Comparison of ENCODE assay signal across 23 mouse cellular contexts in genomic region chr15:96717181-96717580, GRCm38 (mm10). TPM values are rescaled to one million over a fixed set of nuclear protein-coding genes. Genes with fewer than 3 reads are reported as not detected.
DNase-seq lines count a peak whose midpoint lies in the region; ATAC-seq and TF ChIP-seq lines count a peak whose summit lies in the region.
"Had no signal": no experiment of that assay in that cellular context is flagged by ENCODE, and none has a peak within 500 bp of the region (broad histone marks: within the 10 kb centered on the region; RNA-seq: fewer than 3 reads in every experiment).

No protein-coding gene starts in this region.

- no peak for DNase-seq in gastrocnemius, adult 2 months
- DNase-seq in gastrocnemius, postnatal 36 days: no peak
- no peak for DNase-seq in heart, postnatal 14 days
- DNase-seq in limb, embryonic 14.5 days (ENCODE audit: low spot score): no peak
- DNase-seq in midbrain, embryonic 10.5 days (ENCODE audit: low spot score): no peak
- DNase-seq: adrenal gland, postnatal 10 days; adrenal gland, postnatal 36 days; cerebellum, adult 18-20 months; cerebellum, adult 9-10 months; cerebellum, postnatal 14 days; gastrocnemius, postnatal 25 days; heart, postnatal 36 days had no signal

- H3K9ac ChIP-seq in heart, embryonic 15.5 days: no peak overlapping the region
- H3K9ac ChIP-seq in liver, embryonic 16.5 days (ENCODE audit: low read depth, low read length): no peak overlapping the region
- H3K9ac ChIP-seq in liver, embryonic 12.5 days: no peak overlapping the region
- H3K9ac ChIP-seq in limb, embryonic 14.5 days (ENCODE audit: low read depth, low read length, severe bottlenecking): no peak overlapping the region
- H3K9ac ChIP-seq: forebrain, embryonic 13.5 days; hindbrain, embryonic 13.5 days; intestine, embryonic 15.5 days had no signal

- intact Hi-C loops in gastrocnemius, adult 2 months (cut with DNase I): no loop called here
- intact Hi-C loops in gastrocnemius, postnatal 36 days (cut with DNase I): loop anchor here (5.0 kb wide), 1 partner anchor 50 kb away; no protein-coding TSS in a partner anchor
- intact Hi-C loops in heart, postnatal 14 days (cut with DNase I): no loop called here

- no peak for TF ChIP-seq CTCF in gastrocnemius, adult 2 months (IDR thresholded peaks at IDR 0.05)

- TF ChIP-seq POLR2A in limb, embryonic 14.5 days (IDR thresholded peaks at IDR 0.05; ENCODE audit: borderline replicate concordance, extremely low read depth, insufficient read depth, insufficient read length): no peak

- H3K27ac ChIP-seq in gastrocnemius, adult 2 months: peak overlapping the region; percentile 20; the same call in 1 of the 2 replicates
- H3K27ac ChIP-seq in heart, embryonic 15.5 days: 0 out of 2 replicates have a peak overlapping the region, but pooled peaks have one; percentile 25
- H3K27ac ChIP-seq in liver, embryonic 16.5 days (ENCODE audit: low read length): no peak overlapping the region
- H3K27ac ChIP-seq in liver, embryonic 12.5 days: no peak overlapping the region
- H3K27ac ChIP-seq in limb, embryonic 14.5 days (replicated peaks; ENCODE audit: low read depth, low read length): no peak overlapping the region
- H3K27ac ChIP-seq in midbrain, embryonic 10.5 days (replicated peaks): no peak overlapping the region
- H3K27ac ChIP-seq: forebrain, embryonic 10.5 days; forebrain, embryonic 13.5 days; hindbrain, embryonic 10.5 days; hindbrain, embryonic 13.5 days; intestine, embryonic 15.5 days had no signal

- H3K4me1 ChIP-seq in heart, embryonic 15.5 days (replicated peaks): peaks cover 3% of the 10 kb centered on the region; the same call in 1 of the 2 replicates
- H3K4me1 ChIP-seq in liver, embryonic 16.5 days (ENCODE audit: control insufficient read depth, low read depth, low read length): peaks cover 4% of the 10 kb centered on the region
- H3K4me1 ChIP-seq in liver, embryonic 12.5 days: peaks cover 7% of the 10 kb centered on the region
- 0 out of 2 replicates have a peak, but pooled peaks cover 3% of the 10 kb centered on the region for H3K4me1 ChIP-seq in limb, embryonic 14.5 days (ENCODE audit: control insufficient read depth, insufficient read depth, low read length)
- H3K4me1 ChIP-seq in midbrain, embryonic 10.5 days: no peaks in the 10 kb centered on the region
- H3K4me1 ChIP-seq: forebrain, embryonic 10.5 days; forebrain, embryonic 13.5 days; hindbrain, embryonic 10.5 days; hindbrain, embryonic 13.5 days; intestine, embryonic 15.5 days had no signal

- H3K9me3 ChIP-seq in heart, embryonic 15.5 days (replicated peaks): no peaks in the 10 kb centered on the region
- H3K9me3 ChIP-seq in liver, embryonic 16.5 days (replicated peaks; ENCODE audit: control insufficient read depth, low read length): no peaks in the 10 kb centered on the region
- no peaks in the 10 kb centered on the region for H3K9me3 ChIP-seq in liver, embryonic 12.5 days (replicated peaks)
- H3K9me3 ChIP-seq in limb, embryonic 14.5 days (ENCODE audit: control insufficient read depth, low read length): no peaks in the 10 kb centered on the region
- H3K9me3 ChIP-seq in midbrain, embryonic 10.5 days (replicated peaks): no peaks in the 10 kb centered on the region
- H3K9me3 ChIP-seq: forebrain, embryonic 10.5 days; forebrain, embryonic 13.5 days; hindbrain, embryonic 10.5 days; intestine, embryonic 15.5 days had no signal

- no peaks in the 10 kb centered on the region for H3K36me3 ChIP-seq in heart, embryonic 15.5 days
- H3K36me3 ChIP-seq in liver, embryonic 16.5 days (ENCODE audit: control insufficient read depth, insufficient read depth): no peaks in the 10 kb centered on the region
- no peaks in the 10 kb centered on the region for H3K36me3 ChIP-seq in liver, embryonic 12.5 days
- no peaks in the 10 kb centered on the region for H3K36me3 ChIP-seq in limb, embryonic 14.5 days (ENCODE audit: control insufficient read depth, insufficient read depth, low read length)
- no peaks in the 10 kb centered on the region for H3K36me3 ChIP-seq in midbrain, embryonic 10.5 days
- H3K36me3 ChIP-seq: forebrain, embryonic 10.5 days; hindbrain, embryonic 10.5 days; hindbrain, embryonic 13.5 days; intestine, embryonic 15.5 days had no signal

- WGBS in heart, embryonic 15.5 days: 76% methylated on average over 3 of the region's 3 CpGs
- WGBS in liver, embryonic 16.5 days (ENCODE audit: insufficient replicate concordance): 50% methylated on average over 3 of the region's 3 CpGs
- 55% methylated on average over 3 of the region's 3 CpGs for WGBS in liver, embryonic 12.5 days (ENCODE audit: insufficient replicate concordance)
- WGBS in limb, embryonic 14.5 days: 33% methylated on average over 3 of the region's 3 CpGs
- 71% methylated on average over 3 of the region's 3 CpGs for WGBS in midbrain, embryonic 10.5 days

- no peaks in the 10 kb centered on the region for H3K27me3 ChIP-seq in heart, embryonic 15.5 days
- no peaks in the 10 kb centered on the region for H3K27me3 ChIP-seq in liver, embryonic 16.5 days (ENCODE audit: control insufficient read depth, insufficient read depth, low read depth, low read length)
- no peaks in the 10 kb centered on the region for H3K27me3 ChIP-seq in liver, embryonic 12.5 days (replicated peaks)
- H3K27me3 ChIP-seq in limb, embryonic 14.5 days (ENCODE audit: control insufficient read depth, insufficient read depth, low read length): no peaks in the 10 kb centered on the region
- H3K27me3 ChIP-seq in midbrain, embryonic 10.5 days (ENCODE audit: low read depth, poor library complexity, severe bottlenecking): no peaks in the 10 kb centered on the region
- H3K27me3 ChIP-seq: forebrain, embryonic 13.5 days; hindbrain, embryonic 13.5 days; intestine, embryonic 15.5 days; Patski had no signal

- H3K4me2 ChIP-seq in heart, embryonic 15.5 days: no peak overlapping the region
- H3K4me2 ChIP-seq in liver, embryonic 16.5 days (ENCODE audit: low read depth, low read length): no peak overlapping the region
- H3K4me2 ChIP-seq in liver, embryonic 12.5 days: no peak overlapping the region
- no peak overlapping the region for H3K4me2 ChIP-seq in limb, embryonic 14.5 days (replicated peaks; ENCODE audit: low read depth, low read length, severe bottlenecking)
- H3K4me2 ChIP-seq: forebrain, embryonic 13.5 days; hindbrain, embryonic 13.5 days; intestine, embryonic 15.5 days had no signal

- no peak overlapping the region for H3K4me3 ChIP-seq in gastrocnemius, adult 2 months
- no peak overlapping the region for H3K4me3 ChIP-seq in heart, embryonic 15.5 days
- H3K4me3 ChIP-seq in liver, embryonic 16.5 days (ENCODE audit: low read depth, low read length): no peak overlapping the region
- no peak overlapping the region for H3K4me3 ChIP-seq in liver, embryonic 12.5 days
- H3K4me3 ChIP-seq in limb, embryonic 14.5 days (replicated peaks; ENCODE audit: low read length): no peak overlapping the region
- H3K4me3 ChIP-seq in midbrain, embryonic 10.5 days: no peak overlapping the region
- H3K4me3 ChIP-seq: forebrain, embryonic 10.5 days; forebrain, embryonic 13.5 days; hindbrain, embryonic 10.5 days; hindbrain, embryonic 13.5 days; intestine, embryonic 15.5 days had no signal

- ATAC-seq in heart, embryonic 15.5 days (replicated peaks; ENCODE audit: insufficient number of reproducible peaks, insufficient read depth, low FRiP score, low read depth): no peak
- ATAC-seq in liver, embryonic 16.5 days (ENCODE audit: low read depth): peak; percentile 27; the same call in 1 of the 2 replicates
- no peak for ATAC-seq in liver, embryonic 12.5 days
- ATAC-seq in limb, embryonic 14.5 days (ENCODE audit: low FRiP score, low read depth): peak; percentile 44; the same call in 1 of the 2 replicates
- ATAC-seq: forebrain, embryonic 13.5 days; forebrain, embryonic 16.5 days; hindbrain, embryonic 16.5 days; intestine, embryonic 15.5 days; Patski had no signal

RNA-seq across cellular contexts. Expression of gene Slc38a2, which starts 17.7 kb away (rescaled TPM):
- total RNA-seq in gastrocnemius, adult 2 months (2021): 100 to 1,000 TPM; 115 to 116 TPM
- 100 to 1,000 TPM in 1 of 2 experiments, 10 to 100 TPM in 1; 59.7 to 150 TPM for total RNA-seq in gastrocnemius, postnatal 36 days (2021)
- polyA plus RNA-seq in heart, embryonic 15.5 days (2015; fragmentation: Nextera tagmentation; extraction: Ambion mirVana): 158 and 170 TPM in 2 replicates
- 100 to 1,000 TPM; 257 to 301 TPM for total RNA-seq in heart, postnatal 14 days (2021)
- polyA plus RNA-seq in liver, embryonic 16.5 days (2015; fragmentation: Nextera tagmentation; extraction: Ambion mirVana): 37.9 and 38.8 TPM in 2 replicates
- polyA plus RNA-seq in liver, embryonic 12.5 days (2016; fragmentation: Nextera tagmentation; extraction: Ambion mirVana): 57.6 and 62.7 TPM in 2 replicates
- 116 and 137 TPM in 2 replicates for polyA plus RNA-seq in limb, embryonic 14.5 days (2012; rRNA removed)
- polyA plus RNA-seq in limb, embryonic 14.5 days (2014; fragmentation: Nextera tagmentation; extraction: Ambion mirVana): 137 and 152 TPM in 2 replicates
- 151 and 164 TPM in 2 replicates for polyA plus RNA-seq in midbrain, embryonic 10.5 days (2016; fragmentation: Nextera tagmentation; extraction: Ambion mirVana)

Comparison
In these comparisons a context has a peak if more than half of its experiments do, and no peak if none do; other contexts are left out.
1. ATAC-seq: peak in liver, embryonic 16.5 days (single experiment) and limb, embryonic 14.5 days (single experiment); none in heart, embryonic 15.5 days (single experiment) and liver, embryonic 12.5 days (single experiment).
2. H3K27ac ChIP-seq: peak in gastrocnemius, adult 2 months (single experiment) and heart, embryonic 15.5 days (single experiment); none in liver, embryonic 16.5 days (single experiment), liver, embryonic 12.5 days (single experiment), limb, embryonic 14.5 days (single experiment) and midbrain, embryonic 10.5 days (single experiment).